Mouse (Mus musculus): Measurements from ENCODE around the gene Syt1. TPM values are rescaled to one million over a fixed set of nuclear protein-coding genes. Genes with fewer than 3 reads are reported as not detected.

Syt1 gene
- polyA plus RNA-seq, 1 experiment from 2014 or later = 4.5 TPM

GRCm38 (mm10) chr10:108506917-108507316, 503.9 kb downstream of the Syt1 start:
- Histone ChIP-seq H3K9ac (ENCODE audit: low read depth, low read length) (no peak overlapping the region), H3K4me1 (replicated peaks; ENCODE audit: control insufficient read depth, insufficient read depth, low read length) (no peaks in the 10 kb centered on the region), H3K4me2 (replicated peaks; ENCODE audit: low read depth) (no peak overlapping the region), H3K36me3 (ENCODE audit: control insufficient read depth, insufficient read depth) (no peaks in the 10 kb centered on the region), H3K4me3 (ENCODE audit: low read depth, low read length) (no peak overlapping the region), H3K27ac (ENCODE audit: low read depth, low read length) (no peak overlapping the region), H3K9me3 (ENCODE audit: control insufficient read depth) (no peaks in the 10 kb centered on the region), H3K27me3 (replicated peaks; ENCODE audit: control insufficient read depth, insufficient read depth, low read length) (no peaks in the 10 kb centered on the region)
- ATAC-seq = no peak
- no peak for TF ChIP-seq CTCF (IDR thresholded peaks at IDR 0.05; ENCODE audit: low read depth)
- WGBS = 89% methylated on average over 4 of the region's 4 CpGs

DNA sequence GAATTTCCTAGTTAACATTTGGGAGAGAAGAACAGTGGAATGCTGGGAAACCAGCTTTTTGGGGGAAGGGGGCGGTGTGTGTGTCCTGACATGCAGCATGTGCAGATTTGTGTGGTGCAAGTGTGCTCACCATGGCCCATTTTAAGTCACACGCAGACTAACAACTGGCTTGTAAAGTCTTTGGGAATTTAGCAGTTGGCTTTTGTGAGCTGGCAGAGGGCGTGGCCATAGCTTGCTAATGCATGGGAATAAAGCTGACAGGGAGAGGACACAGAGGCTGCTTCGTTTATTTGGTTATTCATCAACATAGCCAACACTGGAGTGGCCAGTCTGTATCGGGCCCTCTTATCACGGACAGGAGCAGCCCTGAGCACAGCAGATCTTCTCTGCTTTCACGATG, 505.9 kb downstream of the Syt1 start:
- ATAC-seq = no peak
- Histone ChIP-seq H3K4me1 (replicated peaks; ENCODE audit: control insufficient read depth, insufficient read depth, low read length) (no peaks in the 10 kb centered on the region), H3K27ac (ENCODE audit: low read depth, low read length) (no peak overlapping the region), H3K4me2 (replicated peaks; ENCODE audit: low read depth) (peak overlapping the region; percentile 46), H3K9me3 (ENCODE audit: control insufficient read depth) (no peaks in the 10 kb centered on the region), H3K36me3 (ENCODE audit: control insufficient read depth, insufficient read depth) (no peaks in the 10 kb centered on the region), H3K9ac (ENCODE audit: low read depth, low read length) (no peak overlapping the region), H3K27me3 (replicated peaks; ENCODE audit: control insufficient read depth, insufficient read depth, low read length) (no peaks in the 10 kb centered on the region), H3K4me3 (ENCODE audit: low read depth, low read length) (no peak overlapping the region)
- no peak for TF ChIP-seq CTCF (IDR thresholded peaks at IDR 0.05; ENCODE audit: low read depth)
- 32% methylated on average over 7 of the region's 7 CpGs for WGBS

GRCm38 (mm10) chr10:108504128-108504870, 506.5 kb downstream of the Syt1 start:
- Histone ChIP-seq H3K4me1 (replicated peaks; ENCODE audit: control insufficient read depth, insufficient read depth, low read length) (no peaks in the 10 kb centered on the region), H3K4me3 (ENCODE audit: low read depth, low read length) (no peak overlapping the region), H3K27ac (ENCODE audit: low read depth, low read length) (no peak overlapping the region), H3K9me3 (ENCODE audit: control insufficient read depth) (no peaks in the 10 kb centered on the region), H3K9ac (ENCODE audit: low read depth, low read length) (no peak overlapping the region), H3K27me3 (replicated peaks; ENCODE audit: control insufficient read depth, insufficient read depth, low read length) (no peaks in the 10 kb centered on the region), H3K36me3 (ENCODE audit: control insufficient read depth, insufficient read depth) (no peaks in the 10 kb centered on the region), H3K4me2 (replicated peaks; ENCODE audit: low read depth) (peak overlapping the region; percentile 46)
- no peak for ATAC-seq
- no peak for TF ChIP-seq CTCF (IDR thresholded peaks at IDR 0.05; ENCODE audit: low read depth)
- WGBS = 35% methylated on average over 21 of the region's 21 CpGs

DNA sequence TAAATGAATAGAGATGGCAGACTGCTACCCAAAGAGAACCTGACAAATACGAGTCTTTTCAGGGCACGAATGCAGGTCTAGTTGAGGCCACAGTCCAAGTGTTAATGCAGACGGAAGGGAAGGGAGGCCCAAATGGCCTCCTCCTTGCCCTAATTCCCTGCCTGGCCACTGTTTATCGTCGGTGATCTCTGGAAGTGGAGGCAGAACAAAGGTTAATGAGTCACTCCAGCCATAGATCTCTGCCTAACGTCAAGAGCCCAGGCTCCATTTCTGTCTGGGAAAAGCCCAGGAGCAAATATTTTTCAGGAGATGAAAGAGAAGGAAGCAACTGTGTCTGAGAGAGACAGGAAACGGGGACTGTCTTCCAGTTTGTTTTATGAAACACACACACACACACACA, 520.6 kb downstream of the Syt1 start:
- 23% methylated on average over 7 of the region's 7 CpGs for WGBS
- Histone ChIP-seq H3K9me3 (ENCODE audit: control insufficient read depth) (no peaks in the 10 kb centered on the region), H3K27ac (ENCODE audit: low read depth, low read length) (no peak overlapping the region), H3K27me3 (replicated peaks; ENCODE audit: control insufficient read depth, insufficient read depth, low read length) (no peaks in the 10 kb centered on the region), H3K4me2 (replicated peaks; ENCODE audit: low read depth) (no peak overlapping the region), H3K4me1 (replicated peaks; ENCODE audit: control insufficient read depth, insufficient read depth, low read length) (no peaks in the 10 kb centered on the region), H3K36me3 (ENCODE audit: control insufficient read depth, insufficient read depth) (no peaks in the 10 kb centered on the region), H3K4me3 (ENCODE audit: low read depth, low read length) (no peak overlapping the region), H3K9ac (ENCODE audit: low read depth, low read length) (no peak overlapping the region)
- no peak for TF ChIP-seq CTCF (IDR thresholded peaks at IDR 0.05; ENCODE audit: low read depth)
- ATAC-seq = no peak

DNA sequence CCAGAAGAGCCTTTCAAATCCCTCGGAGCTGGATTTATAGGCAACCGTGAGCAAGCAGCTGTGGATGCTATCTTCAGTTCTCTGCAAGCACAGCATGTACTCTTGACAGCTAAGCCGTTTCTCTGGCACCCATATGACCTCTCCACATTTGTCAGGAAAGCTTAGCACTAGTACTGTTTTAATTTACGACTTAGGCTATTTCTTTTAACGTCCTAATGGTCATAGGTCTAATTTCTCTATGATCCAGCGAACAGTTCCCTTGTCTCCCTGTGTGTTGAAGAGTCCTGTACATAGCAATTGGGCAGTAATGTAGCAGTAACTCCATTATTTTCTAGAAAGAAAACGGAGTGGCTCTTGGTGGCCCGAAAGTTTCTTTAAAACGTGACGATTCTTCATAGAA, 526.8 kb downstream of the Syt1 start:
- no peaks in the 10 kb centered on the region for H3K27me3 ChIP-seq (replicated peaks; ENCODE audit: control insufficient read depth, insufficient read depth, low read length)
- H3K4me1 ChIP-seq (replicated peaks; ENCODE audit: control insufficient read depth, insufficient read depth, low read length) = no peaks in the 10 kb centered on the region
- H3K4me3 ChIP-seq (ENCODE audit: low read depth, low read length) = no peak overlapping the region
- H3K4me2 ChIP-seq (replicated peaks; ENCODE audit: low read depth) = no peak overlapping the region
- no peak overlapping the region for H3K9ac ChIP-seq (ENCODE audit: low read depth, low read length)
- no peaks in the 10 kb centered on the region for H3K9me3 ChIP-seq (ENCODE audit: control insufficient read depth)
- no peak for TF ChIP-seq CTCF (IDR thresholded peaks at IDR 0.05; ENCODE audit: low read depth)
- no peaks in the 10 kb centered on the region for H3K36me3 ChIP-seq (ENCODE audit: control insufficient read depth, insufficient read depth)
- 80% methylated on average over 10 of the region's 10 CpGs for WGBS
- H3K27ac ChIP-seq (ENCODE audit: low read depth, low read length) = no peak overlapping the region
- ATAC-seq = no peak

DNA sequence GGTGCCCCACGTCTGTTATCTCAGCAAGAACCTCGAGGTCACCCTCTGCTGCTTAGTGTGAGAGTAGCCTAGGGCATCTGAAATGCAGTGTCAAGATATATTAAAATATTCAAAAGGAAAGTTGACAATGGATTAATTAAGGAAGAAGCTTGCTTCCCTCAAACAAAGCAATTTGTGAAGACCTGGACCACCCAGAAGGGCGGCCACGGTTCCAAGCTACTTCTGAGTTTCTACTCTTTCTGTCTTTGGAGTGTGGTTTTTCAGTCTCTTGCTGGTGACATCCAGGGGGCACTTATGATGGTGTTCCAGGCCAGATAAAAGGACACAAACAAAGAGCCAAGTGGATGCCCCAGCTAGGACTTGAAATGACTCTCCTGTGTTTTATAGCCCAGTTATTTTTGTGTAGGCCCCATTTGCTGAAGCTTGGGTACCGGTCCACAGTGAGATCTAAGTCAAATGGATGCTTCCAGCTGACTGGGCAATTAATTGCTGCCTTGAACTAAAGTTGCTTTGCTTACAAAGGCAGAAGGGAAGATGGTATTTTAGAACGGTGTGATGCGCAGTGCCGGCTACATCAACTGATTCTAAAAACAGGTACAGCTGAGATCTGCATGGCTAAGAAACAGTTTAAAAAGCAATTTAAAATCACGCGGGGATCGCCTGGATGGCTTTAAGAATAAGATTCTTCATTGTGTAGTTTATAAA, 530.5 kb downstream of the Syt1 start:
- Histone ChIP-seq H3K9ac (ENCODE audit: low read depth, low read length) (no peak overlapping the region), H3K27me3 (replicated peaks; ENCODE audit: control insufficient read depth, insufficient read depth, low read length) (no peaks in the 10 kb centered on the region), H3K4me3 (ENCODE audit: low read depth, low read length) (no peak overlapping the region), H3K4me2 (replicated peaks; ENCODE audit: low read depth) (no peak overlapping the region), H3K9me3 (ENCODE audit: control insufficient read depth) (no peaks in the 10 kb centered on the region), H3K36me3 (ENCODE audit: control insufficient read depth, insufficient read depth) (no peaks in the 10 kb centered on the region), H3K27ac (ENCODE audit: low read depth, low read length) (no peak overlapping the region), H3K4me1 (replicated peaks; ENCODE audit: control insufficient read depth, insufficient read depth, low read length) (no peaks in the 10 kb centered on the region)
- ATAC-seq = no peak
- WGBS = 79% methylated on average over 11 of the region's 11 CpGs
- no peak for TF ChIP-seq CTCF (IDR thresholded peaks at IDR 0.05; ENCODE audit: low read depth)

All from intestine, postnatal 0 days (tissue).